ENCODE assay signal across 9 mouse cellular contexts in genomic region chr4:97647700-97648435, GRCm38 (mm10).
A peak's percentile ranks its signal among the peaks of the same experiment; 100 is the strongest.
DNase-seq lines count a peak whose midpoint lies in the region; ATAC-seq lines count a peak whose summit lies in the region.
"Had no signal": no experiment of that assay in that cellular context is flagged by ENCODE, and none has a peak within 500 bp of the region (broad histone marks: within the 10 kb centered on the region; RNA-seq: fewer than 3 reads in every experiment).

No protein-coding gene starts in this region.

- 79% methylated on average over 15 of the region's 15 CpGs for WGBS in heart, embryonic 10.5 days

- H3K27me3 ChIP-seq in heart, embryonic 10.5 days (ENCODE audit: insufficient read depth, poor library complexity, severe bottlenecking) = no peaks in the 10 kb centered on the region
- H3K27me3 ChIP-seq: liver, embryonic 13.5 days had no signal

- no peaks in the 10 kb centered on the region for H3K36me3 ChIP-seq in heart, embryonic 10.5 days
- H3K36me3 ChIP-seq: liver, embryonic 13.5 days had no signal

- ATAC-seq in monocyte, adult 5-6 weeks (replicated peaks; ENCODE audit: insufficient number of reproducible peaks, low FRiP score, low TSS enrichment, poor library complexity, severe bottlenecking) = no peak

- no peak overlapping the region for H3K27ac ChIP-seq in heart, embryonic 10.5 days
- H3K27ac ChIP-seq: liver, embryonic 13.5 days had no signal

- H3K4me1 ChIP-seq in heart, embryonic 10.5 days = peaks cover 13% of the 10 kb centered on the region
- H3K4me1 ChIP-seq: liver, embryonic 13.5 days had no signal

- H3K9me3 ChIP-seq in heart, embryonic 10.5 days = no peaks in the 10 kb centered on the region
- H3K9me3 ChIP-seq: liver, embryonic 13.5 days had no signal

- DNase-seq in heart, adult 8-10 months (ENCODE audit: low spot score) = peak; percentile 29
- DNase-seq in heart, embryonic 10.5 days (ENCODE audit: low spot score) = no peak
- peak; percentile 91 for DNase-seq in cerebellum, adult 9-10 months
- DNase-seq in heart, postnatal 10 days = peak; percentile 30 to 35
- peak; percentile 94 for DNase-seq in left cerebral cortex, postnatal 4 days
- peak; percentile 19 for DNase-seq in telencephalon, adult 2 months (ENCODE audit: low read depth, low spot score)
- DNase-seq in lung, postnatal 25 days (ENCODE audit: low spot score) = no peak
- DNase-seq: liver, embryonic 13.5 days had no signal

- intact Hi-C loops in heart, postnatal 10 days (cut with DNase I) = no loop called here
- intact Hi-C loops in left cerebral cortex, postnatal 4 days (cut with DNase I) = no loop called here

- no peak overlapping the region for H3K4me3 ChIP-seq in heart, embryonic 10.5 days
- H3K4me3 ChIP-seq: liver, embryonic 13.5 days had no signal

Comparison
In these comparisons a context has a peak if more than half of its experiments do, and no peak if none do; other contexts are left out.
1. DNase-seq: peak in heart, adult 8-10 months (single experiment), cerebellum, adult 9-10 months (single experiment), heart, postnatal 10 days (2 of 2), left cerebral cortex, postnatal 4 days (single experiment) and telencephalon, adult 2 months (single experiment); none in heart, embryonic 10.5 days (single experiment) and lung, postnatal 25 days (single experiment).